Mouse (Mus musculus) skeletal muscle tissue, adult 2 months (tissue): ENCODE results near the gene Lipn.

Source experiments
- DNase-seq: peaks from one replicate; pipeline ENCODE4 v3.0.0-alpha.2; 2012; ENCODE audit warnings: low read depth, low spot score

Gene Lipn

GRCm38 (mm10) chr19:34066779-34067472 is at the start of gene Lipn:
Gene Lipn (plus strand): TSS chr19:34067358.
- no peak for DNase-seq

GRCm38 (mm10) chr19:34021440-34022172 is 45.6 kb upstream of the Lipn start:
- DNase-seq: no peak

GRCm38 (mm10) chr19:34022759-34023158 is 44.4 kb upstream of the Lipn start:
- no peak for DNase-seq

GRCm38 (mm10) chr19:34039731-34040130 is 27.4 kb upstream of the Lipn start:
- no peak for DNase-seq

GRCm38 (mm10) chr19:34043008-34043407 is 24.1 kb upstream of the Lipn start:
- DNase-seq: no peak

GRCm38 (mm10) chr19:34049371-34050039 is 17.7 kb upstream of the Lipn start:
- no peak for DNase-seq

- no peak for DNase-seq
These were observed 15.7 kb upstream of the Lipn start for GRCm38 (mm10) chr19:34051502-34051901.

- no peak for DNase-seq
These were observed 3.6 kb upstream of the Lipn start for GRCm38 (mm10) chr19:34063547-34063946.

- DNase-seq: no peak
These were observed 3.1 kb upstream of the Lipn start for GRCm38 (mm10) chr19:34064059-34064458.

GRCm38 (mm10) chr19:34074239-34074638 is 7.1 kb downstream of the Lipn start:
- DNase-seq: no peak

- DNase-seq: no peak
These were observed 11.0 kb downstream of the Lipn start for GRCm38 (mm10) chr19:34078130-34078529.

GRCm38 (mm10) chr19:34089011-34089680 is 22.0 kb downstream of the Lipn start:
- no peak for DNase-seq

GRCm38 (mm10) chr19:34095381-34095780 is 28.2 kb downstream of the Lipn start:
- no peak for DNase-seq

- DNase-seq: no peak
These were observed 29.1 kb downstream of the Lipn start for GRCm38 (mm10) chr19:34096228-34096627.

- DNase-seq: no peak
These were observed 33.5 kb downstream of the Lipn start, which contains the start of gene Lipm for GRCm38 (mm10) chr19:34100633-34101032. Gene Lipm (plus strand): TSS chr19:34100933.

- no peak for DNase-seq
These were observed 34.7 kb downstream of the Lipn start for GRCm38 (mm10) chr19:34101888-34102287.

- DNase-seq: no peak
These were observed 37.7 kb downstream of the Lipn start for GRCm38 (mm10) chr19:34104841-34105240.

GRCm38 (mm10) chr19:34119102-34119501 is 51.9 kb downstream of the Lipn start:
- DNase-seq: no peak

GRCm38 (mm10) chr19:34119653-34120052 is 52.5 kb downstream of the Lipn start:
- DNase-seq: no peak

- no peak for DNase-seq
These were observed 53.1 kb downstream of the Lipn start for GRCm38 (mm10) chr19:34120107-34120731.
